Mouse (Mus musculus): ENCODE data around the gene Efcab2.

DNA sequence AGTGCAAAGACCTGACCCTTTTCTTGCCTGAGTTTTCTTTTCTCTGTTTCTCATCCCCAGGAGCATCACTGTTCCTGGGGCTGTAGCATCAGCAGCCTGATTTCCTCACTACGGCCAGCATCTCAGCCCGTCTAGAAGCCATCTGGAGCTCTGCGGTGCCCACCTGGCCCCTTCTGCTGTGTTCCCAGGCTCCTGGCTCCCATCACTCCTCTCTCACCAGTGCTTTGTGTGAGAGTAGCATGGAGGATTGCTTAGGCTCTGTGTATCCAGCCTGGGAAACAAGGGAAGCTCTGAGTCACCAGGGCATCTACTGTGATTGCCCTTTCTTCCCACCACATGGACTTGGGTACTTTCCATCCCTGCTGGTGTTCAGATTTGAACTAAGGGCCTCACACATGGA, 48.2 kb downstream of the Efcab2 start:
- no peak for TF ChIP-seq POLR2A (IDR thresholded peaks at IDR 0.05; ENCODE audit: control insufficient read depth, low read depth, low read length)
- no peak for TF ChIP-seq CTCF (IDR thresholded peaks at IDR 0.05; ENCODE audit: control insufficient read depth, insufficient read depth, insufficient replicate concordance, low read depth, low read length)
